Mouse (Mus musculus) midbrain, embryonic 10.5 days (tissue): ENCODE data around the gene Ephx1. TPM values are rescaled to one million over a fixed set of nuclear protein-coding genes. Genes with fewer than 3 reads are reported as not detected.
A peak's percentile ranks its signal among the peaks of the same experiment; 100 is the strongest.

Source experiments
- DNase-seq: peaks from one replicate; pipeline ENCODE4 v3.0.0-alpha.2; 2017; ENCODE audit warnings: low spot score
- H3K27ac ChIP-seq: fragments of 300-500 bp; sonication (generic); replicated peaks from 2 replicates; pipeline ENCODE4 v1.5.1; 2016; ENCODE audit warnings: mild to moderate bottlenecking
- H3K27me3 ChIP-seq: fragments of 300-500 bp; sonication (generic); 2 replicates; pipeline ENCODE4 v1.6.1; 2016; ENCODE audit warnings: low read depth, mild to moderate bottlenecking; ENCODE audit not compliant: poor library complexity, severe bottlenecking
- H3K36me3 ChIP-seq: fragments of 300-500 bp; sonication (generic); 2 replicates; pipeline ENCODE4 v1.6.1; 2016; ENCODE audit warnings: mild to moderate bottlenecking, moderate library complexity
- H3K4me1 ChIP-seq: fragments of 300-500 bp; sonication (generic); 2 replicates; pipeline ENCODE4 v1.6.1; 2016
- H3K4me3 ChIP-seq: fragments of 300-500 bp; sonication (generic); 2 replicates; pipeline ENCODE4 v1.5.1; 2016; ENCODE audit warnings: mild to moderate bottlenecking, moderate library complexity
- H3K9me3 ChIP-seq: fragments of 300-500 bp; sonication (generic); replicated peaks from 2 replicates; pipeline ENCODE4 v1.6.1; 2016; ENCODE audit warnings: mild to moderate bottlenecking
- WGBS: fragments of 180-500 bp; shearing (Covaris S2); methylation state at CpG from one replicate; pipeline ENCODE4 v1.1.7; 2016; 5-methylcytosine and 5-hydroxymethylcytosine counted together
- polyA plus RNA-seq: library from polyadenylated mRNA; unstranded; fragments of >200 nt; fragmentation: Nextera tagmentation; extraction: Ambion mirVana; gene quantifications from 2 replicates; pipeline ENCODE4 v1.2.1, GENCODE M21; 2016

Ephx1 gene
- polyA plus RNA-seq, 1 experiment from 2014 or later: 0.94 TPM

DNA sequence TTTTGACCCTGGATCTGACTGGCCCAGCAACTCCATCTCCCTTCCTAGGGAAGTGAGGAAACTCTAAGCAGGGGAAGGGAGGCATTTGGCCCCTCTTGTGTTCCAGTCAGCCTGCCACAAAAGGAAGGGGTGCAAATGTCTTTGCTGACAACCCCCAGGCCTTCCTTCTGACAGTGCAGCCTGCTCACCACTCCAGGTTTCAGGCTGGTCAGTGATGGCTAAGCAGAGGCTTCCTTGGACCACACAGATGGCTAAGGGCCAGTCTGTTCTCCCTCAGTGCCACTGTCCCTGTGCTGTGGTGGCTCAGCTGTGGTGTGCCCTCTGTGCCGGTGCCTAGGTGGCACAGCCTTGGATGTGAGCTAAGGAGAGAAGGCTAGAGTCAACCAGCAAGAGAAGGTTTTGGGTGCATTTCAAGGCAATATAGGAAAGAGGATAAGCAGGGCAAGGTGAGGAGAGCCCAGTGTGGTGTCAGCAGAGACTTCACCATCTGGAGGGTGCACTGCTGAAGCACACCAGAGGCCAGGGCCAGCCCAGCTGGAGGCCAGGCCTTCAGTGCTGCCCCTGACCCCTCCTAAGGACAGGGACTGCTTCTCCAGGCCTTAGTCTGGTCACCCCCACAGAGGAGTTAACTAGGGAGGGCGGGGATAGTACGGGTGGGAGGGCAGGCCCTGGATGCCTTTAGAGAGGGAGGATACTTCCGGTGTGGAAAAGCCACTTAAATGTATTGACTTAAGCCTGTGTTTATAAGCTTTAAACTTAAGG lies 10.4 kb downstream of the Ephx1 start:
- no peaks in the 10 kb centered on the region for H3K9me3 ChIP-seq
- no peak for DNase-seq
- H3K27me3 ChIP-seq: peaks cover 2% of the 10 kb centered on the region
- 66% methylated on average over 4 of the region's 4 CpGs for WGBS
- H3K4me3 ChIP-seq: no peak overlapping the region
- peaks cover 5% of the 10 kb centered on the region; the same call in 1 of the 2 replicates for H3K4me1 ChIP-seq
- H3K27ac ChIP-seq: 0 out of 2 replicates have a peak overlapping the region, but pooled peaks have one; percentile 17
- H3K36me3 ChIP-seq: no peaks in the 10 kb centered on the region

DNA sequence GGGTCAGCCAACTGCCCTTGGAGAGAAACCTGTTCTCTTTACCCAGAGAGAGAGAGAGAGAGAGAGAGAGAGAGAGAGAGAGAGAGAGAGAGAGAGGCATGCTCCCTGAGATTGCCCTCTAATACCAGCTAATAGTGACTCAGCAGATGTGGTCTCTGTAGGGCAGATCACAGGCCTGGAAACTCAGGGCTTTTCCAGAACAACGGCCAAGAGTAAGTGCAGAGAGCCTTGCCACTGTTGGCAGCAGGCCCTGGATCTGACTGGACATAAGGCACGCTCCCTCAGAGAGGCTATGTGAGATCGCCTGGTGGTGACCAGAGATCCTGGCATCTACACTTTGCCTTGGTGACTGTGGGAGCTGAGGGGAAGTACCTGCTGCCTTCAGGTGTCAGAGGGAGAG lies 10.9 kb downstream of the Ephx1 start:
- Histone ChIP-seq H3K36me3 (no peaks in the 10 kb centered on the region), H3K27ac (no peak overlapping the region), H3K9me3 (no peaks in the 10 kb centered on the region), H3K4me1 (0 out of 2 replicates have a peak, but pooled peaks cover 4% of the 10 kb centered on the region), H3K27me3 (no peaks in the 10 kb centered on the region), H3K4me3 (no peak overlapping the region)
- 81% methylated on average over 3 of the region's 3 CpGs for WGBS
- no peak for DNase-seq

- H3K9me3 ChIP-seq: no peaks in the 10 kb centered on the region
- no peak overlapping the region for H3K4me3 ChIP-seq
- H3K27me3 ChIP-seq: no peaks in the 10 kb centered on the region
- H3K36me3 ChIP-seq: no peaks in the 10 kb centered on the region
- H3K4me1 ChIP-seq: 0 out of 2 replicates have a peak, but pooled peaks cover 4% of the 10 kb centered on the region
- WGBS: 91% methylated on average over 4 of the region's 4 CpGs
- DNase-seq: no peak
- no peak overlapping the region for H3K27ac ChIP-seq
Observed at GRCm38 (mm10) chr1:181009011-181009590, 11.6 kb downstream of the Ephx1 start.

- no peaks in the 10 kb centered on the region for H3K9me3 ChIP-seq
- H3K27me3 ChIP-seq: no peaks in the 10 kb centered on the region
- 0 out of 2 replicates have a peak, but pooled peaks cover 4% of the 10 kb centered on the region for H3K4me1 ChIP-seq
- no peak overlapping the region for H3K4me3 ChIP-seq
- DNase-seq: no peak
- H3K27ac ChIP-seq: no peak overlapping the region
- WGBS: 98% methylated on average over 2 of the region's 2 CpGs
- no peaks in the 10 kb centered on the region for H3K36me3 ChIP-seq
Observed at GRCm38 (mm10) chr1:181008266-181008665, 12.4 kb downstream of the Ephx1 start.

DNA sequence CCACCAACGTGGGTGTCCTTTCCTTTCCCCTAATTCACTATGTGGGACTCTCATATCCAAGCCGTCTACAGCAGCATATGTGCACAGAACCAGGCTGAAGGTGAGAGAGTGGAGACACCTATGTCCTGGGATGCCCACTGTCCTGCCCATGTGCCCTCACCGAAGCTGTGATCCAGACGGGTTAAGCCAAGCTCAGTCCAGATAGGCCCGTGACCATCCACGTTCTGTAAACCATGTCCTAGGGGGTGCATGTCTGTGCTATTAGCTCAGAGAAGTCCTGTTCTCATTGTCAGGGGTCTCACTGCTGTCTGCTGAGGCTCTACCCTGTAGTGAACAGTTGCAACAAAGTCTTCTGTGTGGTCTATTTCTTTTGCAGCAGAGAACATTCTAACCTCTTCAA lies 12.9 kb downstream of the Ephx1 start:
- no peak overlapping the region for H3K4me3 ChIP-seq
- H3K27ac ChIP-seq: no peak overlapping the region
- no peaks in the 10 kb centered on the region for H3K9me3 ChIP-seq
- H3K36me3 ChIP-seq: no peaks in the 10 kb centered on the region
- H3K27me3 ChIP-seq: no peaks in the 10 kb centered on the region
- H3K4me1 ChIP-seq: 0 out of 2 replicates have a peak, but pooled peaks cover 4% of the 10 kb centered on the region
- 90% methylated on average over 6 of the region's 6 CpGs for WGBS
- DNase-seq: no peak

GRCm38 (mm10) chr1:181005331-181005730 lies 15.4 kb downstream of the Ephx1 start:
- no peak overlapping the region for H3K27ac ChIP-seq
- no peak overlapping the region for H3K4me3 ChIP-seq
- no peaks in the 10 kb centered on the region for H3K27me3 ChIP-seq
- no peak for DNase-seq
- no peaks in the 10 kb centered on the region for H3K9me3 ChIP-seq
- 85% methylated on average over 8 of the region's 8 CpGs for WGBS
- H3K36me3 ChIP-seq: no peaks in the 10 kb centered on the region
- peaks cover 11% of the 10 kb centered on the region for H3K4me1 ChIP-seq

- Histone ChIP-seq H3K9me3 (no peaks in the 10 kb centered on the region), H3K4me1 (peaks cover 10% of the 10 kb centered on the region), H3K4me3 (no peak overlapping the region), H3K27me3 (no peaks in the 10 kb centered on the region), H3K27ac (no peak overlapping the region), H3K36me3 (no peaks in the 10 kb centered on the region)
- DNase-seq: no peak
- 82% methylated on average over 2 of the region's 2 CpGs for WGBS
Observed at GRCm38 (mm10) chr1:181003790-181004189, 16.9 kb downstream of the Ephx1 start.

GRCm38 (mm10) chr1:181001621-181002020 lies 19.1 kb downstream of the Ephx1 start:
- peaks cover 10% of the 10 kb centered on the region for H3K4me1 ChIP-seq
- H3K4me3 ChIP-seq: no peak overlapping the region
- H3K27ac ChIP-seq: no peak overlapping the region
- WGBS: 83% methylated on average over 3 of the region's 3 CpGs
- DNase-seq: no peak
- H3K36me3 ChIP-seq: no peaks in the 10 kb centered on the region
- no peaks in the 10 kb centered on the region for H3K27me3 ChIP-seq
- H3K9me3 ChIP-seq: no peaks in the 10 kb centered on the region

- Histone ChIP-seq H3K27me3 (no peaks in the 10 kb centered on the region), H3K4me1 (peaks cover 10% of the 10 kb centered on the region), H3K9me3 (no peaks in the 10 kb centered on the region), H3K36me3 (no peaks in the 10 kb centered on the region), H3K27ac (no peak overlapping the region), H3K4me3 (no peak overlapping the region)
- 90% methylated on average over 3 of the region's 3 CpGs for WGBS
- no peak for DNase-seq
Observed at GRCm38 (mm10) chr1:181001217-181001616, 19.5 kb downstream of the Ephx1 start.

- H3K27me3 ChIP-seq: no peaks in the 10 kb centered on the region
- H3K27ac ChIP-seq: no peak overlapping the region
- DNase-seq: no peak
- 70% methylated on average over 10 of the region's 10 CpGs for WGBS
- H3K36me3 ChIP-seq: no peaks in the 10 kb centered on the region
- no peaks in the 10 kb centered on the region for H3K9me3 ChIP-seq
- H3K4me1 ChIP-seq: peaks cover 10% of the 10 kb centered on the region
- no peak overlapping the region for H3K4me3 ChIP-seq
Observed at GRCm38 (mm10) chr1:181000501-181001092, 20.1 kb downstream of the Ephx1 start.

DNA sequence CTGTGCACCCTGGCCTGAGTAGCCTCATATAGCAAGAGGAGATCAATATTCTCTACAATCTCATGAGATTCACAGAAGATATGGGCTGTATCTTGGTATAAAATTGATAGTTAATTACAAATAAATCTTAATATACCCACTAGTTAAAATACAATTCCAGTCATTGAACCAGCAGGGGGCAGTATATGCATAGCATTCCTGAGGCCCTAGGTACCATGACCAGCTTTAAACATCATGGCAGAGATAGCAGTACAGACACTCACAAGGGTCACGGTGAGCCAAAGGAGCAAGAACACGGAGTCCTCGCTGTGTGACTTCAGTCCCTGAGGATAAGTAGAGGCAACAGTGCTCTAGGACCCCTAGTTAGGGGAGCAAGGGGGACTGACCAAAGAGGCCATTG lies 28.6 kb downstream of the Ephx1 start:
- WGBS: 70% methylated on average over 3 of the region's 3 CpGs
- Histone ChIP-seq H3K27ac (no peak overlapping the region), H3K27me3 (peaks cover 7% of the 10 kb centered on the region; the same call in 1 of the 2 replicates), H3K4me3 (no peak overlapping the region), H3K9me3 (no peaks in the 10 kb centered on the region), H3K4me1 (0 out of 2 replicates have a peak, but pooled peaks cover 2% of the 10 kb centered on the region), H3K36me3 (no peaks in the 10 kb centered on the region)
- DNase-seq: no peak

DNA sequence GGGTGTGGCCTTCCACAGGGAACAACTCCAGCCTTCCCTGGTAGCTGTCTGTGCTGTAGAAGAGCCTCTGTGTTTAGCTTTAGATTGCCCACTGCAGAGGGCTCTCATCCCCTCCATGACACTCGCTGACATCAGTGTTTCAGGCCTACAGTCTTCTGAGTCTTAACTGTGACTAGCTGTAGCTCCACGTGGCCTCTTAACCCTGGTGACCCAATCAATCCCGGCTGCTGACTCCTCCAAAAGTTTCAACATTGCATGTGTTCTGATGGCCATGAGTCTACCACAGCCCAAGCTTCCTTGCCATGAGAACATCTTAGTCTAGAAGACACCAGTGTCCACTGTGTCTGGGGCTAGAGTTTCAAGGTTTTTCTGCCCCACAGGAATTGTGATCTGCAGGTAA lies 30.0 kb downstream of the Ephx1 start:
- Histone ChIP-seq H3K4me3 (no peak overlapping the region), H3K4me1 (0 out of 2 replicates have a peak, but pooled peaks cover 2% of the 10 kb centered on the region), H3K27me3 (peaks cover 7% of the 10 kb centered on the region; the same call in 1 of the 2 replicates), H3K9me3 (no peaks in the 10 kb centered on the region), H3K27ac (no peak overlapping the region), H3K36me3 (no peaks in the 10 kb centered on the region)
- WGBS: 64% methylated on average over 3 of the region's 3 CpGs
- DNase-seq: no peak

DNA sequence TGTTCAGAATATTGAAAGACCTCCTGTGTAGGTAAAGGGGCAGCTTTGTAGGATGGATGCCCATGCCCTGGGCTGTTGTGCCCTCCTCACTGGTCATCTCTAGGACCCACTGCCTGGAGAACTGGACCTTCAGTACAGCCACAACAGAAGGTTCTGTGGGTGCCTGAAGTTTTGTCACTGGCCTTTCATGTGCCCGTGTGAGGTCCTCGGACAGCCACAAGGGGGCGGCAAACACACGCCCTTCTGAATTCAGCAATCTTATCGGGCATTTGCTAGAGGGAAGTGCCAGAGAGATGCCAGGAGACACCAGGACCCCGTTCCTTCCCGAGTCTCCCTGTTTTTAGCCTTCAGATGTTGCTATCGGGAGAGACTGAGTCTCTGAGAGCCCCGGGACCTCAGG lies 32.9 kb downstream of the Ephx1 start:
- H3K4me1 ChIP-seq: 0 out of 2 replicates have a peak, but pooled peaks cover 2% of the 10 kb centered on the region
- peak; percentile 77 for DNase-seq
- 5% methylated on average over 9 of the region's 9 CpGs for WGBS
- H3K9me3 ChIP-seq: no peaks in the 10 kb centered on the region
- no peak overlapping the region for H3K27ac ChIP-seq
- no peaks in the 10 kb centered on the region for H3K36me3 ChIP-seq
- H3K27me3 ChIP-seq: peaks cover 7% of the 10 kb centered on the region; the same call in 1 of the 2 replicates
- no peak overlapping the region for H3K4me3 ChIP-seq
